Mouse (Mus musculus) liver, postnatal 0 days (tissue): ENCODE measurements at regions not wholly inside any gene's neighbourhood (a gene's known extent, or its start where the extent isn't known, plus 50 kb on each side); places are given as distances from the start of the nearest gene placed in this dataset.

ENCODE experiments used
- ATAC-seq: fragments of 200-750 bp; cut with Nextera tagmentation; 2 replicates; pipeline ENCODE4 v1.8.0; 2017; ENCODE audit warnings: mild to moderate bottlenecking, moderate library complexity
- DNase-seq: peaks from one replicate; pipeline ENCODE4 v3.0.0-alpha.2; 2016
- H3K27ac ChIP-seq: fragments of 300-500 bp; sonication (generic); 2 replicates; pipeline ENCODE4 v1.5.1; 2014; ENCODE audit warnings: antibody characterized with exemption, moderate library complexity, mild to moderate bottlenecking, low read depth
- H3K27me3 ChIP-seq: fragments of 300-500 bp; sonication (generic); 2 replicates; pipeline ENCODE4 v1.6.1; 2014; ENCODE audit warnings: low read length, control low read depth, mixed read lengths; ENCODE audit not compliant: insufficient read depth
- H3K36me3 ChIP-seq: fragments of 300-500 bp; sonication (generic); replicated peaks from 2 replicates; pipeline ENCODE4 v1.6.1; 2014; ENCODE audit warnings: mild to moderate bottlenecking, control low read depth, low read length, moderate library complexity, mixed read lengths; ENCODE audit not compliant: insufficient read depth
- H3K4me1 ChIP-seq: fragments of 300-500 bp; sonication (generic); 2 replicates; pipeline ENCODE4 v1.6.1; 2014; ENCODE audit warnings: antibody characterized with exemption, mild to moderate bottlenecking, control low read depth; ENCODE audit not compliant: insufficient read depth
- H3K4me2 ChIP-seq: fragments of 300-500 bp; sonication (generic); 2 replicates; pipeline ENCODE4 v1.6.1; 2014; ENCODE audit warnings: low read depth, mild to moderate bottlenecking, low read length, moderate library complexity, mixed read lengths
- H3K4me3 ChIP-seq: fragments of 300-500 bp; sonication (generic); 2 replicates; pipeline ENCODE4 v1.5.1; 2014; ENCODE audit warnings: low read depth, low read length
- H3K9ac ChIP-seq: fragments of 300-500 bp; sonication (generic); replicated peaks from 2 replicates; pipeline ENCODE4 v1.6.1; 2014; ENCODE audit warnings: mild to moderate bottlenecking, moderate library complexity
- H3K9me3 ChIP-seq: fragments of 300-500 bp; sonication (generic); 2 replicates; pipeline ENCODE4 v1.6.1; 2016; ENCODE audit warnings: mild to moderate bottlenecking, control low read depth, low read length, mixed read lengths
- CTCF ChIP-seq: sonication (generic); IDR thresholded peaks from 2 replicates; pipeline ENCODE4 v1.5.1; 2016; ENCODE audit warnings: antibody characterized with exemption, low read depth
- EP300 ChIP-seq: IDR thresholded peaks from 2 replicates; pipeline ENCODE4 v1.6.1; 2016; ENCODE audit warnings: antibody characterized with exemption, low read depth, mild to moderate bottlenecking
- WGBS: fragments of 180-500 bp; shearing (Covaris S2); extraction: QIAGEN DNeasy Blood & Tissue Kit; methylation state at CpG from one replicate; pipeline ENCODE4 v1.1.7; 2014; ENCODE audit not compliant: insufficient replicate concordance; 5-methylcytosine and 5-hydroxymethylcytosine counted together

DNA sequence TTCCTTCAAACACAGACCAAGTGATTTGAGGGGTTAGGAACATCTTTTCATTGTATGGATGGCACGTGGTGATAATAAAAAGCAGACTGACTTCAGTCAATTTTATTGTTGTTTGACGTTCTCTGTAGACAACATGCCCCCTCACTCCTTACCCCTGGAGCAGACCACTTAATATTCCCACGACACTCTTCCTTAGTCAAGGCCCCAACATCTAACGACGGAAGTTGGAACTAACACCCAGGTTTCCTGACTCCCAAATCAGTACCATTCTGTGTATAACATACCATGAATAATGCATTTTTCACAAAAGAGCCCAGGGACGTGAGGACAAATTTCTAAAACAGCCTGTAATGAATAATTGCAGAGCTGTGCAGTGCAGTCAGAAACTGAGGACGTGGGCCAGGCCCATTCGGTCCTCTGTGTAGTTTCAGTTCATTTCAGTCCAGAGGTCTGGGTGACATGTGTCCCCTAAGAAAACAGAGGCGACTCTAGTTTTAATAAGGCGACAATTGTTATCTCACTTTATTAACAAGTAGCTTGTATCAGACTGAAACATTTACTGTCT, 160.8 kb upstream of the Npvf start:
- DNase-seq (no peak), ATAC-seq (no peak)
- Histone ChIP-seq H3K9me3 (no peaks in the 10 kb centered on the region), H3K4me2 (no peak overlapping the region), H3K27me3 (no peaks in the 10 kb centered on the region), H3K4me1 (no peaks in the 10 kb centered on the region), H3K27ac (no peak overlapping the region), H3K4me3 (no peak overlapping the region), H3K9ac (no peak overlapping the region), H3K36me3 (no peaks in the 10 kb centered on the region)
- TF ChIP-seq EP300: no peak
- TF ChIP-seq CTCF: no peak
- WGBS: 76% methylated on average over 10 of the region's 10 CpGs

DNA sequence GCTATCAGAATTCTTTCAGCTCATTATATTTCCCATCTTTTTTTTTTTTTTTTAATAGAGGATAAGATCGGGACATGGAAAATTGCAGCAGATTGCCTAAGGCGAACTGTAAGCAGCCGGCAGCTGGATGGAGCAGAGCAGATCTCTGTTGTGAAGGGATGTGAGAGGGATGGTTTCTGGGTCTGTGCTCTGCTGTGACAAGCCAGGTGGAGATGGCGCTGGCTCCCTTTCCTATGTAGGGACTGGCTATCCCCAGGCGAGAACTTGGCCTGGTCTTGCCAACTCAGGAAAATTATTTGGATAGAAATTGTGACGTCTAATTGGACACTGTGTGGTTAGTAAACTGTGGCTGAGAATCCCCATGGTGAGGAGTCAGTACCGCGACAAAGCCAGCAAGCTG, 161.3 kb upstream of the Npvf start:
- no peak overlapping the region for H3K4me2 ChIP-seq
- WGBS: 71% methylated on average over 8 of the region's 8 CpGs

DNA sequence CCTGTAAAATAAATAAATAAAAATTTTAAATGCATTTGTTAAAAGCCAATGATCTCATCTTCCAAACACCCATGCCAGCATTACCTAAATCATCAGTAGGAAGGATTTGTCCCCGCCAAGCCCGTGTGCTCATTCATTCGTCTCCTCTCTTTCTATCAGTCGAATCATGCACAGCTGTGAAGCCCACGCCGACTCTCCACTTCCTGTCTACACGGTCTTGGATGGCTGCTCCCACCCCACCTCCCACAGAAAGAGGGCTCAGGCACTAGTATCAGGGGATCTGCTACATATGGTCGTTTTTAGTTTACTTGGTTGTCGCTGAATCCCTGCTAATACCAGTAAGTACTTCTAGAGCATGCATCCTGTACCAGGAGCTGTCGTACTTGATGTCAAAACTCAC, 163.2 kb upstream of the Npvf start:
- Histone ChIP-seq H3K9me3 (no peaks in the 10 kb centered on the region), H3K4me2 (no peak overlapping the region), H3K9ac (no peak overlapping the region), H3K4me1 (no peaks in the 10 kb centered on the region), H3K27ac (no peak overlapping the region), H3K36me3 (no peaks in the 10 kb centered on the region), H3K4me3 (no peak overlapping the region), H3K27me3 (no peaks in the 10 kb centered on the region)
- DNase-seq (no peak), ATAC-seq (no peak)
- TF ChIP-seq CTCF: no peak
- TF ChIP-seq EP300: no peak
- 41% methylated on average over 10 of the region's 10 CpGs for WGBS

More for the DNA sequence above, 161.3 kb upstream of the Npvf start:
- no peaks in the 10 kb centered on the region for H3K4me1 ChIP-seq
- DNase-seq: no peak
- no peak overlapping the region for H3K27ac ChIP-seq
- no peak for ATAC-seq
- TF ChIP-seq EP300 (no peak), CTCF (no peak)
- H3K27me3 ChIP-seq: no peaks in the 10 kb centered on the region
- H3K4me3 ChIP-seq: no peak overlapping the region
- no peaks in the 10 kb centered on the region for H3K36me3 ChIP-seq
- H3K9ac ChIP-seq: no peak overlapping the region
- H3K9me3 ChIP-seq: no peaks in the 10 kb centered on the region

DNA sequence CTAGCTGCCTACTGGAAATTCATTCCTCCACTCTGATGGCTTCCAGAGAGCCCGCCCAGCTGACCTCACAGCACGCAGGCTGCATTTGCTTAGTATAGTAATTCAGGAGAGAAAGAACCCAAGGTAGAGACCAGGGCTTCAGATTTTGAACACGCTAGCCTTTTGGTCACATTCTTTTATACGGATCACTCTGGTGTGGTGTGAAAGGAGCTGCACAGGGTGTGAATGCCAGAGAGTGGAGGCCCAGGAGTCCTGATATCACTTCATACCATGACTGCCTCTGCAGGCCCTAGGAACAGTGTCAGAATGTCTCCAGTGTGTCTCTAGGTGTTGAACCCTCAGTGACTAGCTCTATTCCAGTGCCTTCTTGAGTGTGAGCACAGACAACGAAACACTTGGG, 164.2 kb upstream of the Npvf start:
- H3K4me1 ChIP-seq: no peaks in the 10 kb centered on the region
- H3K27ac ChIP-seq: no peak overlapping the region
- ATAC-seq (no peak), DNase-seq (no peak)
- no peaks in the 10 kb centered on the region for H3K27me3 ChIP-seq
- WGBS: 71% methylated on average over 5 of the region's 5 CpGs
- no peak overlapping the region for H3K4me3 ChIP-seq
- TF ChIP-seq EP300 (no peak), CTCF (no peak)
- no peaks in the 10 kb centered on the region for H3K36me3 ChIP-seq
- no peak overlapping the region for H3K4me2 ChIP-seq
- H3K9ac ChIP-seq: no peak overlapping the region
- no peaks in the 10 kb centered on the region for H3K9me3 ChIP-seq

DNA sequence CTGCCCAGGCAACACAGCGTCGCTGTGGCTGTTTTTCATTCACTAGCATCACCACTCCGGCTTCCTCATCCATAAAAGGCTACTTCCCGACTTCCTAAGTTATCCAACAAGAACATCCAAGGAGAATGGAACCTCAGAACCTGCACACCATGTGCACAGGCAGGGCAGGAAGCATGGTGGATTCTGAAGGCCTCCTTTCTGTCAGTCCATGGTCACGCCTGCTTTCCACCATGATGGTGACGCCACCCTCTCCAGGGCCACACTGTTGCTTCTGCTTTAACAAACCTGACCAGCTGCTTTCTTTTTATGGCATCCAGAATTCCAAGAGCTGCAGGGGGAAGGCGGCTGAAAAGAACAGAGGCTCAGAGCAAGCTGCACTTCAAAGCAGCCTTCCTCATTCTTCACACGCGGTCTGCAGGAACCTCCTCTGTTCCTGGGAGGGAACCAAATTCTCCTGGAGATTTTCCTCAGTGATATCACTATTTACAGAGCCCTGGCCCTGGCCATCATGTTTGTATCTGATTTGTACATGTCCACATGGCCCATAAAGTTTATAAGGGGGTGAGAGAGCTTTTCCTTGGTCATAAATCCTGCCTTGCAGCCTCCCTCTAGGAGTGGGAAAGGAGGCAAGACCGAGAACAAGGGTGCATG, 164.8 kb upstream of the Npvf start:
- DNase-seq (no peak), ATAC-seq (no peak)
- H3K4me3 ChIP-seq: no peak overlapping the region
- no peak overlapping the region for H3K9ac ChIP-seq
- no peak overlapping the region for H3K27ac ChIP-seq
- no peak for TF ChIP-seq EP300
- TF ChIP-seq CTCF: no peak
- no peaks in the 10 kb centered on the region for H3K9me3 ChIP-seq
- 69% methylated on average over 10 of the region's 10 CpGs for WGBS
- H3K27me3 ChIP-seq: no peaks in the 10 kb centered on the region
- H3K36me3 ChIP-seq: no peaks in the 10 kb centered on the region
- no peaks in the 10 kb centered on the region for H3K4me1 ChIP-seq
- H3K4me2 ChIP-seq: no peak overlapping the region

DNA sequence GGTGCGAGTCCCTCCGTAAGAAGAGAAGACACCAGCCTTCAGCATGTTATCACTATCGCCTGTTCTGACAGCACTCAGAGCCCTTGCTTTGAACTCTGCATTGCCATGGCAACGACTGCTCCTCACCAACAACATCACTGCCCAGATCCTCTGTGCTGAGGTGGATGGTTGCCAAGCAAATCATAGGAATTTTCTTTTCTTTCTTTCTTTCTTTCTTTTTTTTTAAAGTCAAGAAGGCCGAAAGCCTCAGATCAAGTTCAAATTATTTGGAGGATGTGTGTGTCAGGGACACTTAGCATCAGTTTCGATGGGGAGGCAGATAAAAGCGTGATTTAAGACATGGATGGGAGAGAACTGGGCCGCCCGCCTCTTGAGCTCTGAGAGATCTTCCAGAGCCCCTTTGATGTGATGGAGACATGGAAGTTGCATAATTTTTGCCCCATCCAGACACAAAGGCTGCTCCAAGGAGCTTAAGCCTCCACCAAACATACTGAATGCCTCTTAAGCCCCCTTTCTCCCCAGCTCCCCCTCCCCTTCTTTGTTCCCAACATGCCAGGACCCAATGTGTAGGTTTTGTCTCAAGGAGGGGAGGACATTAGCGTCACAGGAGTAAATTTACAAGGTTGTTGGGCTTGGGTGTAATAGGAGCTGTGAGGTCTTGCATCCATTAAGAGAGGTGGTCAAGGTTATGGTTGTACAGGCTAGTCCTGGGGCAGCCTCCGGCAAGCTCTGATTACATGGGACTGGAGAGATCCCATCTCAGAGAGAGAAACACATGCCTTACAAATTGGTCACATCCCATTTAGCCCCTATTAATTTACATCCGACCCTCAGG, 167.4 kb upstream of the Npvf start:
- Histone ChIP-seq H3K4me3 (no peak overlapping the region), H3K36me3 (no peaks in the 10 kb centered on the region), H3K4me1 (no peaks in the 10 kb centered on the region), H3K27me3 (no peaks in the 10 kb centered on the region), H3K9me3 (no peaks in the 10 kb centered on the region), H3K9ac (no peak overlapping the region), H3K27ac (no peak overlapping the region), H3K4me2 (no peak overlapping the region)
- no peak for DNase-seq
- no peak for TF ChIP-seq EP300
- WGBS: 75% methylated on average over 12 of the region's 12 CpGs
- ATAC-seq: no peak
